Mouse (Mus musculus) mouse embryonic stem cell (cell line): Measurements from ENCODE around the gene Bfsp1.

ENCODE experiments used
- in situ Hi-C, 2 experiments: fragments of 300-500 bp; cut with MboI; formaldehyde crosslinking; loops; 1 replicate in 1 of 2; 3 replicates in 1 of 2; pipeline ENCODE4 v1.14.3; 2019 to 2020; ENCODE audit warnings: low sequenced_read_pairs in 2 of 2, low pct_unique_long_range_greater_than_20kb in 1 of 2, mixed read lengths in 1 of 2; ENCODE audit not compliant: unreplicated experiment in 1 of 2

Gene Bfsp1

GRCm38 (mm10) chr2:143862484-143863231, at the start of gene Bfsp1:
Gene Bfsp1, minus strand, starts transcription at chr2:143863173.
- in situ Hi-C loops: loop anchor here in 1 of 2 experiments (25.0 kb wide), 1 partner anchor 350 kb away; no protein-coding TSS in a partner anchor

- in situ Hi-C loops: no loop called here
These were observed 49.2 kb upstream of the Bfsp1 start for GRCm38 (mm10) chr2:143912199-143912598.

GRCm38 (mm10) chr2:143909230-143909629, 46.3 kb upstream of the Bfsp1 start:
- in situ Hi-C loops: no loop called here

- in situ Hi-C loops: no loop called here
These were observed 41.9 kb upstream of the Bfsp1 start for GRCm38 (mm10) chr2:143904896-143905295.

GRCm38 (mm10) chr2:143903376-143904045, 40.5 kb upstream of the Bfsp1 start:
- in situ Hi-C loops: no loop called here

GRCm38 (mm10) chr2:143900821-143901351, 37.9 kb upstream of the Bfsp1 start:
- in situ Hi-C loops: no loop called here

- in situ Hi-C loops: no loop called here
These were observed 36.7 kb upstream of the Bfsp1 start for GRCm38 (mm10) chr2:143899470-143900220.

GRCm38 (mm10) chr2:143891302-143892048, 28.5 kb upstream of the Bfsp1 start:
- in situ Hi-C loops: no loop called here

GRCm38 (mm10) chr2:143889860-143890433, 27.0 kb upstream of the Bfsp1 start:
- in situ Hi-C loops: no loop called here

- in situ Hi-C loops: no loop called here
These were observed 26.3 kb upstream of the Bfsp1 start for GRCm38 (mm10) chr2:143889131-143889859.

- in situ Hi-C loops: no loop called here
These were observed 19.8 kb upstream of the Bfsp1 start for GRCm38 (mm10) chr2:143882606-143883288.

GRCm38 (mm10) chr2:143882002-143882401, 19.0 kb upstream of the Bfsp1 start:
- in situ Hi-C loops: no loop called here

GRCm38 (mm10) chr2:143879311-143879710, 16.3 kb upstream of the Bfsp1 start:
- in situ Hi-C loops: no loop called here

GRCm38 (mm10) chr2:143876929-143877632, 14.1 kb upstream of the Bfsp1 start:
- in situ Hi-C loops: no loop called here

GRCm38 (mm10) chr2:143876026-143876425, 13.1 kb upstream of the Bfsp1 start:
- in situ Hi-C loops: no loop called here

GRCm38 (mm10) chr2:143870936-143871688, 8.1 kb upstream of the Bfsp1 start:
- in situ Hi-C loops: loop anchor here in 1 of 2 experiments (25.0 kb wide), 1 partner anchor 341 kb away; no protein-coding TSS in a partner anchor
